Mouse (Mus musculus): ENCODE data around the gene Zfp791. TPM values are rescaled to one million over a fixed set of nuclear protein-coding genes. Genes with fewer than 3 reads are reported as not detected.
"Not testable (repeated sequence)": the region's sequence is repeated elsewhere in the genome, so short reads cannot be mapped to it uniquely, and the experiment has no call there.

Zfp791 gene
- 1.2 and 1.7 TPM in 2 replicates for polyA plus RNA-seq (2012; ENCODE audit: insufficient read depth, insufficient read length, missing spikeins)

- H3K4me3 ChIP-seq (ENCODE audit: insufficient read depth, low read length): no peak within 1 kb of the TSS
- H3K27ac ChIP-seq (ENCODE audit: insufficient read depth, low read depth, low read length): no peak within 1 kb of the TSS
- no peaks in the 10 kb centered on the region for H3K4me1 ChIP-seq (ENCODE audit: control insufficient read depth, insufficient read depth, low read length)
- TF ChIP-seq POLR2A (IDR thresholded peaks at IDR 0.05; ENCODE audit: borderline replicate concordance, low read depth, low read length): no peak
- no peak for TF ChIP-seq CTCF (IDR thresholded peaks at IDR 0.05; ENCODE audit: low read depth, low read length)
Measured at GRCm38 (mm10) chr8:85122995-85123394, at the start of gene Zfp791. Zfp791 (minus strand) TSS chr8:85123095.

DNA sequence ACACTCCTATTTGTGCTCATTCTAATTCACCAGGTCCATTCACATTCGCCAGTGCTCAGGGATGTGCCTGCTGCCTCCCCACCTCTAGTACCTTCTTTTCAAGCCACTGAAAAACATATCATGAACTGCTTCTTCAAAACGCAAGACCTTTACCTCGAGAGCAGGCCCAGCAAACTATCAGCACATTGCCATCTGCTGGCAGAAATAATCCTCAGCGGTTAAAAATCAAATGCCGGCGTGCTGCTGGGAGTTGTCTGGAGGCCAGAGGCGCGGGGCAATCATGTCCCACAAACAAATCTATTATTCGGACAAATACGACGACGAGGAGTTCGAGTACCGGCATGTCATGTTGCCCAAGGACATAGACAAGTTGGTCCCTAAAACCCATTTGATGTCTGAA is 48.4 kb upstream of the Zfp791 start:
- Histone ChIP-seq H3K27ac (ENCODE audit: insufficient read depth, low read depth, low read length) (no peak overlapping the region), H3K4me1 (ENCODE audit: control insufficient read depth, insufficient read depth, low read length) (peaks cover 10% of the 10 kb centered on the region), H3K4me3 (ENCODE audit: insufficient read depth, low read length) (no peak overlapping the region)
- TF ChIP-seq CTCF (IDR thresholded peaks at IDR 0.05; ENCODE audit: low read depth, low read length) (peak; percentile 44), POLR2A (IDR thresholded peaks at IDR 0.05; ENCODE audit: borderline replicate concordance, low read depth, low read length) (no peak)

GRCm38 (mm10) chr8:85151624-85152023 is 28.7 kb upstream of the Zfp791 start, which contains the start of gene Cks1brt:
Cks1brt (plus strand) TSS chr8:85151924.
- H3K4me1 ChIP-seq (ENCODE audit: control insufficient read depth, insufficient read depth, low read length): no peaks in the 10 kb centered on the region
- H3K4me3 ChIP-seq (ENCODE audit: insufficient read depth, low read length): no peak within 1 kb of the TSS
- TF ChIP-seq CTCF (IDR thresholded peaks at IDR 0.05; ENCODE audit: low read depth, low read length) (no peak), POLR2A (IDR thresholded peaks at IDR 0.05; ENCODE audit: borderline replicate concordance, low read depth, low read length) (no peak)
- H3K27ac ChIP-seq (ENCODE audit: insufficient read depth, low read depth, low read length): no peak within 1 kb of the TSS

- peak overlapping the region; percentile 99 for H3K27ac ChIP-seq (ENCODE audit: insufficient read depth, low read depth, low read length)
- H3K4me3 ChIP-seq (ENCODE audit: insufficient read depth, low read length): no peak overlapping the region
- H3K4me1 ChIP-seq (ENCODE audit: control insufficient read depth, insufficient read depth, low read length): peaks cover 17% of the 10 kb centered on the region
- no peak for TF ChIP-seq POLR2A (IDR thresholded peaks at IDR 0.05; ENCODE audit: borderline replicate concordance, low read depth, low read length)
- no peak for TF ChIP-seq CTCF (IDR thresholded peaks at IDR 0.05; ENCODE audit: low read depth, low read length)
Measured at GRCm38 (mm10) chr8:85142516-85142915, 19.6 kb upstream of the Zfp791 start.

GRCm38 (mm10) chr8:85135690-85136089 is 12.8 kb upstream of the Zfp791 start:
- not testable (repeated sequence) for H3K4me1 ChIP-seq (ENCODE audit: control insufficient read depth, insufficient read depth, low read length); H3K27ac ChIP-seq (ENCODE audit: insufficient read depth, low read depth, low read length); H3K4me3 ChIP-seq (ENCODE audit: insufficient read depth, low read length)

DNA sequence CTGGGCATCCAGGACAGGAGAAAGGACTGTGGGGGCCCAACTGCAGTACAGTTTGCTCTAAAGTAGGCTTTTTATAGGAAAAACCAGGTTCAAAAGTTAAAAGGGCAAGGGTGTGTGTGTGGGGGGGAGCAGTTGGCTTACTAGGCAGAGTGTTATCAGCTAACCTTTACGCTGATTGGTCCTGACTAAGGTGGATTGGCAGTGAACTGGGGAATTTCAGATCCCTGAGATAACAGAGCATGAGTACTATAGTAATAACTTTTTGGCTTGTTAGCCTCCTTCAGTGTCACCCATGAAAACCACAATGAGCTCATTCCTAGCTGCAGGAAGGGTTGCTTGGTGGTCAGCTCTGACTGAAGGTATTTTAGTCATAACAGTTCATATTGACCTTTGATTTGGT is 9.4 kb upstream of the Zfp791 start:
- Histone ChIP-seq H3K4me3 (ENCODE audit: insufficient read depth, low read length) (no peak overlapping the region), H3K27ac (ENCODE audit: insufficient read depth, low read depth, low read length) (peak overlapping the region; percentile 24; the same call in 1 of the 2 replicates)
- TF ChIP-seq POLR2A (IDR thresholded peaks at IDR 0.05; ENCODE audit: borderline replicate concordance, low read depth, low read length) (no peak), CTCF (IDR thresholded peaks at IDR 0.05; ENCODE audit: low read depth, low read length) (no peak)

GRCm38 (mm10) chr8:85123691-85124090 is 796 bp upstream of the Zfp791 start:
- Histone ChIP-seq H3K4me1 (ENCODE audit: control insufficient read depth, insufficient read depth, low read length) (no peaks in the 10 kb centered on the region), H3K27ac (ENCODE audit: insufficient read depth, low read depth, low read length) (no peak overlapping the region), H3K4me3 (ENCODE audit: insufficient read depth, low read length) (no peak overlapping the region)
- TF ChIP-seq POLR2A (IDR thresholded peaks at IDR 0.05; ENCODE audit: borderline replicate concordance, low read depth, low read length) (no peak), CTCF (IDR thresholded peaks at IDR 0.05; ENCODE audit: low read depth, low read length) (no peak)

More for the DNA sequence above, 9.4 kb upstream of the Zfp791 start:
- H3K4me1 ChIP-seq (ENCODE audit: control insufficient read depth, insufficient read depth, low read length): peaks cover 7% of the 10 kb centered on the region

DNA sequence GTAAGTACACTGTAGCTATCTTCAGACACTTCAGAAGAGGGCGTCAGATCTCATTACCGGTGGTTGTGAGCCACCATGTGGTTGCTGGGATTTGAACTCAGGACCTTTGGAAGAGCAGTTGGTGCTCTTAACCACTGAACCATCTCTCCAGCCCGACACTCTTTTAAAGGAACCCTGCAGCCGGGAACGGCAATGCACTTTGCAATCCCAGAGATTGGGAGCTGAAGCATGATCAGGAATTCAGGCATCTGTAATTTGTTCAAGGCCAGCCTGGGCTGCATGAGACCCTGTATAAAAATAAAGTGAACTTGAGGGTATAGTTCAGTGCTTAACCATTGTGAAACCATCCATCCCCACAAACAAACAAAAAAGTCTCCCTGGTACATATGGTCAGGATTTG is 2.6 kb downstream of the Zfp791 start:
- H3K4me1 ChIP-seq (ENCODE audit: control insufficient read depth, insufficient read depth, low read length); H3K4me3 ChIP-seq (ENCODE audit: insufficient read depth, low read length): not testable (repeated sequence)

DNA sequence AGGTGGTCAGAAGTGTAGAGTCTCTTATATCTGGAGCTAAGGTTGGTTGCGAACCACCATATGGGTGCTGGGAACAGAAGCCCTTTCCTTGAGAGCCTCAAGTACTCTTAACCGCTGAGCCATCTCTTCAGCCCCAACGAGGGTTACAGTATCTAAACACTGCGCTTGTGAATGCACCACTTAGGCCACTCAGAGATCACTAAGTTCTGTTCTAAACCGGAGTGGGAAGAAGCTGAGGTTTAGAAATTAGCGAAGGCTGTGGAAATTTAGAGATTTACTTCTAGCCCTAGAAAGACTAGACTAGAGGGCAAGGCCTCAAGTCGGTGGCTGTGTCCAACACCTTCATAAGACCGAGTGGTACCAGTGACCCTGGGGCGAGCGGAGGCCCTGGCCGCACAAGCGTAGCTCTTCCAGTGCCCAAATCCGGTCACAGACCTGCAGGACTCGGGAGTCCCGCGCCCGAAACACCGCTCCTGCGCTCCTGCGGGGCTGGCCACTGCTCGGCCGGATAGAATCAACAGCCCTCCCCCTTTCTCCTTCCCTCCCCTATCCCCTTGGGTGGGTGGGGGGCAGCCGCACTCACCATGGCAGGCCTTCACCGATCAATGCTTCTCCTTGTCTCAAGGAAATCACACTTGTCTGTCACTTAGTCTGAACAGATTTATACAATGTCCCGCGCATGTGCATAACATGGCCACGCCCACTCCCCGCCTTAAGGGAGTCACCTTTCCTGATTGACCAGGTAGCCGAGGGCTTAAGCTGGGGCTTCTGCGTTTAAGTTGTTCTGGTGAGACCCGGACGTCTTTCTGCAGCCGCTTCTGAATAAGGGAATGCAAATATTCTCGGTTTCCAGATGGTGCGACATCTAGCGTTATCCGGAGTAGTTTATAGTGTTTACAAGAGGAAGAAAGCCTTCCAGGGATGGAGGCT is 3.6 kb downstream of the Zfp791 start:
- peaks cover 3% of the 10 kb centered on the region; the same call in 1 of the 2 replicates for H3K4me1 ChIP-seq (ENCODE audit: control insufficient read depth, insufficient read depth, low read length)
- TF ChIP-seq POLR2A (IDR thresholded peaks at IDR 0.05; ENCODE audit: borderline replicate concordance, low read depth, low read length) (no peak), CTCF (IDR thresholded peaks at IDR 0.05; ENCODE audit: low read depth, low read length) (no peak)
- no peak overlapping the region for H3K27ac ChIP-seq (ENCODE audit: insufficient read depth, low read depth, low read length)
- H3K4me3 ChIP-seq (ENCODE audit: insufficient read depth, low read length): peak overlapping the region; percentile 44

More for the DNA sequence above, 2.6 kb downstream of the Zfp791 start:
- not testable (repeated sequence) for H3K27ac ChIP-seq (ENCODE audit: insufficient read depth, low read depth, low read length)

GRCm38 (mm10) chr8:85116984-85117383 is 5.9 kb downstream of the Zfp791 start:
- H3K4me1 ChIP-seq (ENCODE audit: control insufficient read depth, insufficient read depth, low read length): peaks cover 3% of the 10 kb centered on the region; the same call in 1 of the 2 replicates
- TF ChIP-seq POLR2A (IDR thresholded peaks at IDR 0.05; ENCODE audit: borderline replicate concordance, low read depth, low read length) (no peak), CTCF (IDR thresholded peaks at IDR 0.05; ENCODE audit: low read depth, low read length) (no peak)
- H3K27ac ChIP-seq (ENCODE audit: insufficient read depth, low read depth, low read length): no peak overlapping the region
- no peak overlapping the region for H3K4me3 ChIP-seq (ENCODE audit: insufficient read depth, low read length)
